Mouse (Mus musculus): ENCODE results near the gene Ucp3. TPM values are rescaled to one million over a fixed set of nuclear protein-coding genes. Genes with fewer than 3 reads are reported as not detected.

The Ucp3 gene
- polyA plus RNA-seq, 1 experiment = 4.4 TPM

GRCm38 (mm10) chr7:100448530-100448929, 24.3 kb upstream of the Ucp3 start:
- H3K27me3 ChIP-seq (ENCODE audit: control insufficient read depth, insufficient read depth, low read length) = no peaks in the 10 kb centered on the region
- H3K4me3 ChIP-seq (replicated peaks; ENCODE audit: insufficient read depth, low read depth, low read length) = no peak overlapping the region
- no peaks in the 10 kb centered on the region for H3K4me1 ChIP-seq (ENCODE audit: control insufficient read depth, insufficient read depth, low read length)
- TF ChIP-seq POLR2A (IDR thresholded peaks at IDR 0.05; ENCODE audit: borderline replicate concordance, insufficient read depth, low read length) (no peak), CTCF (IDR thresholded peaks at IDR 0.05; ENCODE audit: borderline replicate concordance, insufficient read depth, low read depth, low read length) (no peak)
- no peak overlapping the region for H3K27ac ChIP-seq (ENCODE audit: insufficient read depth, low read length)
- no peak for DNase-seq
- 91% methylated on average over 12 of the region's 12 CpGs for WGBS

- WGBS = 95% methylated on average over 3 of the region's 3 CpGs
- TF ChIP-seq POLR2A (IDR thresholded peaks at IDR 0.05; ENCODE audit: borderline replicate concordance, insufficient read depth, low read length) (no peak), CTCF (IDR thresholded peaks at IDR 0.05; ENCODE audit: borderline replicate concordance, insufficient read depth, low read depth, low read length) (no peak)
These were observed 23.8 kb upstream of the Ucp3 start for GRCm38 (mm10) chr7:100448985-100449384.

GRCm38 (mm10) chr7:100458153-100458552, 14.6 kb upstream of the Ucp3 start:
- 72% methylated on average over 1 of the region's 1 CpGs for WGBS
- H3K27ac ChIP-seq (ENCODE audit: insufficient read depth, low read length) = no peak overlapping the region
- TF ChIP-seq POLR2A (IDR thresholded peaks at IDR 0.05; ENCODE audit: borderline replicate concordance, insufficient read depth, low read length) = no peak
- no peak for TF ChIP-seq CTCF (IDR thresholded peaks at IDR 0.05; ENCODE audit: borderline replicate concordance, insufficient read depth, low read depth, low read length)
- no peaks in the 10 kb centered on the region for H3K27me3 ChIP-seq (ENCODE audit: control insufficient read depth, insufficient read depth, low read length)
- H3K4me3 ChIP-seq (replicated peaks; ENCODE audit: insufficient read depth, low read depth, low read length) = no peak overlapping the region
- H3K4me1 ChIP-seq (ENCODE audit: control insufficient read depth, insufficient read depth, low read length) = peaks cover 3% of the 10 kb centered on the region; the same call in 1 of the 2 replicates
- DNase-seq = no peak

More at GRCm38 (mm10) chr7:100448985-100449384, 23.8 kb upstream of the Ucp3 start:
- H3K27me3 ChIP-seq (ENCODE audit: control insufficient read depth, insufficient read depth, low read length) = no peaks in the 10 kb centered on the region
- no peak overlapping the region for H3K4me3 ChIP-seq (replicated peaks; ENCODE audit: insufficient read depth, low read depth, low read length)
- no peak overlapping the region for H3K27ac ChIP-seq (ENCODE audit: insufficient read depth, low read length)
- no peak for DNase-seq
- H3K4me1 ChIP-seq (ENCODE audit: control insufficient read depth, insufficient read depth, low read length) = no peaks in the 10 kb centered on the region

- WGBS = 47% methylated on average over 3 of the region's 3 CpGs
- DNase-seq = no peak
- H3K27me3 ChIP-seq (ENCODE audit: control insufficient read depth, insufficient read depth, low read length) = no peaks in the 10 kb centered on the region
- peaks cover 3% of the 10 kb centered on the region; the same call in 1 of the 2 replicates for H3K4me1 ChIP-seq (ENCODE audit: control insufficient read depth, insufficient read depth, low read length)
- H3K4me3 ChIP-seq (replicated peaks; ENCODE audit: insufficient read depth, low read depth, low read length) = no peak overlapping the region
- TF ChIP-seq CTCF (IDR thresholded peaks at IDR 0.05; ENCODE audit: borderline replicate concordance, insufficient read depth, low read depth, low read length) = no peak
- TF ChIP-seq POLR2A (IDR thresholded peaks at IDR 0.05; ENCODE audit: borderline replicate concordance, insufficient read depth, low read length) = no peak
- no peak overlapping the region for H3K27ac ChIP-seq (ENCODE audit: insufficient read depth, low read length)
These were observed 12.9 kb upstream of the Ucp3 start for GRCm38 (mm10) chr7:100459862-100460261.

- DNase-seq = no peak
- Histone ChIP-seq H3K27ac (ENCODE audit: insufficient read depth, low read length) (no peak overlapping the region), H3K27me3 (ENCODE audit: control insufficient read depth, insufficient read depth, low read length) (no peaks in the 10 kb centered on the region), H3K4me3 (replicated peaks; ENCODE audit: insufficient read depth, low read depth, low read length) (no peak overlapping the region), H3K4me1 (ENCODE audit: control insufficient read depth, insufficient read depth, low read length) (peaks cover 7% of the 10 kb centered on the region)
- WGBS = 42% methylated on average over 6 of the region's 6 CpGs
- TF ChIP-seq CTCF (IDR thresholded peaks at IDR 0.05; ENCODE audit: borderline replicate concordance, insufficient read depth, low read depth, low read length) = no peak
- TF ChIP-seq POLR2A (IDR thresholded peaks at IDR 0.05; ENCODE audit: borderline replicate concordance, insufficient read depth, low read length) = no peak
These were observed 11.1 kb upstream of the Ucp3 start for GRCm38 (mm10) chr7:100461621-100462151.

GRCm38 (mm10) chr7:100463194-100463593, 9.6 kb upstream of the Ucp3 start:
- 90% methylated on average over 9 of the region's 9 CpGs for whole genome bisulfite sequencing
- Histone ChIP-seq H3K4me3 (replicated peaks; ENCODE audit: insufficient read depth, low read depth, low read length) (no peak overlapping the region), H3K27ac (ENCODE audit: insufficient read depth, low read length) (no peak overlapping the region), H3K27me3 (ENCODE audit: control insufficient read depth, insufficient read depth, low read length) (no peaks in the 10 kb centered on the region), H3K4me1 (ENCODE audit: control insufficient read depth, insufficient read depth, low read length) (peaks cover 7% of the 10 kb centered on the region)
- DNase-seq = no peak
- TF ChIP-seq CTCF (IDR thresholded peaks at IDR 0.05; ENCODE audit: borderline replicate concordance, insufficient read depth, low read depth, low read length) (no peak), POLR2A (IDR thresholded peaks at IDR 0.05; ENCODE audit: borderline replicate concordance, insufficient read depth, low read length) (no peak)

- DNase-seq = no peak
- 94% methylated on average over 10 of the region's 10 CpGs for WGBS
- no peak for TF ChIP-seq POLR2A (IDR thresholded peaks at IDR 0.05; ENCODE audit: borderline replicate concordance, insufficient read depth, low read length)
- no peak for TF ChIP-seq CTCF (IDR thresholded peaks at IDR 0.05; ENCODE audit: borderline replicate concordance, insufficient read depth, low read depth, low read length)
- no peaks in the 10 kb centered on the region for H3K27me3 ChIP-seq (ENCODE audit: control insufficient read depth, insufficient read depth, low read length)
- H3K27ac ChIP-seq (ENCODE audit: insufficient read depth, low read length) = no peak overlapping the region
- no peak overlapping the region for H3K4me3 ChIP-seq (replicated peaks; ENCODE audit: insufficient read depth, low read depth, low read length)
- peaks cover 7% of the 10 kb centered on the region for H3K4me1 ChIP-seq (ENCODE audit: control insufficient read depth, insufficient read depth, low read length)
These were observed 9.0 kb upstream of the Ucp3 start for GRCm38 (mm10) chr7:100463757-100464156.

- H3K4me1 ChIP-seq (ENCODE audit: control insufficient read depth, insufficient read depth, low read length) = peaks cover 7% of the 10 kb centered on the region
- 94% methylated on average over 7 of the region's 7 CpGs for WGBS
These were observed 8.5 kb upstream of the Ucp3 start for GRCm38 (mm10) chr7:100464248-100464647.

More at GRCm38 (mm10) chr7:100464248-100464647, 8.5 kb upstream of the Ucp3 start:
- no peak overlapping the region for H3K27ac ChIP-seq (ENCODE audit: insufficient read depth, low read length)
- H3K4me3 ChIP-seq (replicated peaks; ENCODE audit: insufficient read depth, low read depth, low read length) = no peak overlapping the region
- no peak for DNase-seq
- no peaks in the 10 kb centered on the region for H3K27me3 ChIP-seq (ENCODE audit: control insufficient read depth, insufficient read depth, low read length)
- TF ChIP-seq POLR2A (IDR thresholded peaks at IDR 0.05; ENCODE audit: borderline replicate concordance, insufficient read depth, low read length) = no peak
- no peak for TF ChIP-seq CTCF (IDR thresholded peaks at IDR 0.05; ENCODE audit: borderline replicate concordance, insufficient read depth, low read depth, low read length)

All from cerebellum, adult 2 months (tissue).